Mouse (Mus musculus) cerebellum, adult 18-20 months (tissue): Measurements from ENCODE around the gene Sf1.
A peak's percentile ranks its signal among the peaks of the same experiment; 100 is the strongest.

Source experiments
- DNase-seq, 2 experiments: peaks; one replicate each; pipeline ENCODE4 v3.0.0; 2021

Gene Sf1

DNA sequence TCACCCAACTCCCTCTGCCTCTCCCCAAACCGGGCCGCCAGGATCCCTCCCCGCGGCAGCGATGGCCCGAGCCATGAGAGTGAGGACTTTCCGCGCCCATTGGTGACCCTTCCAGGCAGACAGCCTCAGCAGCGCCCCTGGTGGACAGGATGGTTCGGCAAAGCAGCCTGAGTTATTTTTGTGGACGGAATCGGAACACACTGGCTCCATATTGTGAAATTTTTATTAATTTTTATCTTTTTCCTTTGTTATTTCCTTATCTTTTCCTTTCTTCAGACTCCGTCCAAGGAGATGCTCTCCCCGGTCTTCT, 12.7 kb downstream of the Sf1 start:
- DNase-seq: peak; percentile 73 to 81

DNA sequence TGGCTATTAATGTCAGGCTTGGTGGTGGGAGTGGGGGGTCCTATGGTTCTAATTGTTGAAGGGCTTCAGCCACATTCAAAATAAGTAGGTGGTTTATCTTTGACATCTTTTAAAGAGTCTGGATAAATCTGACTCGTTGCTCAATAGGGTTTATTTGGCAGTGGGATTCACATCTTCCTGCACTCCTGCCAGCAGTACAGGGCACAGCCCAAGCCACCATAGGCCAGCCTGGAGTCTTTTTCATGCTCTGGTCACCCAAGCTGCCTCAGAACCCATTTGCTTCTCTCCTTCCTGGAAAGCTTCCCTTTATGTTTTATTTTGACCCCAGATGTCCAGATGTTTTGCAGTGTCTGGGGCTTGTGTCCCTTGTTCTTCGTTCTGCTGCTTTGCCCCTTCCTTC, 13.2 kb downstream of the Sf1 start:
- no peak for DNase-seq

DNA sequence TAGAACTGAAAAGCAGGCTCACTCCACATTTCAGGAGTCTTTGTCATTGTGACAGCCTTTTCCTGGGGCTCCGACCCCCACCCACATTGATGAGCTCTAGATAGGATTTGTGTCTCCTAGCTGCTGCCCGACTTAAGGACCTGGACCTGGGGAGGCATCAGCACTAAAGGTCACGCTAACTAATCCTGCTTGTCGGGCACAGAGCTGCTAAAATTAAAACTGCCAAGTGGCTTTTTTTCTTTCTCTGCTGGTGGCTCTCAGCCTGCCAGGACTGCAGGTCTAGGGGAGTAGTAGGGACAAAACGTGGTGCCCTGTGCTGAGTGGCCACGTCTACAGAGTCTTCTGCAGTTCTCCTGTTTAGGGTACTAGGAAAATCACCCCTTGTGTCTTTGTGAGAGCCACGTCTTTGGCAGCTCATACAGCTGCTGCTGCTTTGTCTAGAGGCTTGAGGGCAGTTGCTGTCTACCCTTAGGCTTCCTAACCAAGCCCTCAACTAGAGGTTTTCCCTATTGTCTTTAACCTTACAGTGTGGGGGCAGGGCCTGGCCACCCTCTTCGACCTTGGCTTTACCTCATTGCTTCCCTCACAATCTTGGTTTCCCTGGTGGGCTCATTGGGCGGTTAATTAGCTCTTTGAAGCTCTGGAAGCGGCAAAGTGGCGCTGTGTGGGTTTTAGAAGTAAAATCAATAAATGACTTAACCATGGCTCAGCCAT, 14.0 kb downstream of the Sf1 start:
- no peak for DNase-seq

DNA sequence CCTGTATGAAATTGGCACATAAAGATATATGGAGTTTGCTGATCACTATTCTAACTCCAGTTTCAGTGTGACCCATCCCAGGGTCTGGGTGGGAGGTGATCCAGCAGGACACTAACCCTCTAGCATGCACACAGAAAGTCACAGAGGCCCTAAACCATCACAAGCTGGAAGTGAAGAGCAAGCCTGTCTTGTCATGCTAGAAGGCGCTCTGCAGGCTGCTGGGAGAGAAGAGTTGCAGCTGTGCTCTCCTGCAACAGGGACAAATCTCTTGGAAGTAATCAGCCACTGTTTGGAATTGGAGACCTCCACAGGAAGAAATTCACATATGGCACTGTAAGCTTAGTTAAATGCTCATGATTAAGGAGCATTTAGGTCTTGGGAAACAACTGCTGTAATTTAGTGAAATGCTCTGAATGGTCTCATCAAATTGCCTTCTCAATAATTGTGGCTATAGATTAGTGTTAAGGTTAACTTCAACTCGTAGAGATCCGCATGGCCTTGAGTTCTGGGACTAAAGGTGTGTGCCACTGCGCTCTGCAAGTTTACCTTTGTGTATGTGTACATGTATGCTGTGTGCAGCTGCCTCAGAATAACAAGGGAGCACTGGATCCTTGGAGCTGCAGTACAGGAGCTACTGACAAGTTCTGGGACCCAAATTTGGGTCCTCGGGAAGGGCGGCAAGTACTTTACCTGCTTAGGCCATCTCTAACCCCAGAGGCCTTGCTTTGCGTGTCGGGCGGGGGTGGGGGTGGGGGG, 17.1 kb downstream of the Sf1 start:
- no peak for DNase-seq

DNA sequence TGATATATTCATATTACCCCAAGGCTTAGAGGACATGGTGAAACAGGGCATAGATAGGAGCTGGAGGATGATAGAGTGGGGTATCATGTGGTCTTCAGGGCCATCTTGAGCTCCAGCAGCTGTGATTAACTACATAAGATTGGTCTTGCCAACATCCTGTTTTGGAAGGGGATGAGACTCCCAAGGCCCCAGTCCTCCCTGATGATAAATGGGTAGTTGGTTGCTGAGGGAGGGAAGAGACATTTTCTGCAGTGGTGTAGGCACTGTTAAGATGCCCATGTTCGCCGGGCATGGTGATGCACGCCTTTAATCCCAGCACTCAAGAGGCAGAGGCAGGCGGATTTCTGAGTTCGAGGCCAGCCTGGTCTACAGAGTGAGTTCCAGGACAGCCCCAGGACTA, 17.7 kb downstream of the Sf1 start:
- no peak for DNase-seq

- DNase-seq: peak; percentile 75 to 78
Measured at GRCm38 (mm10) chr19:6382323-6382924, 18.9 kb downstream of the Sf1 start.

DNA sequence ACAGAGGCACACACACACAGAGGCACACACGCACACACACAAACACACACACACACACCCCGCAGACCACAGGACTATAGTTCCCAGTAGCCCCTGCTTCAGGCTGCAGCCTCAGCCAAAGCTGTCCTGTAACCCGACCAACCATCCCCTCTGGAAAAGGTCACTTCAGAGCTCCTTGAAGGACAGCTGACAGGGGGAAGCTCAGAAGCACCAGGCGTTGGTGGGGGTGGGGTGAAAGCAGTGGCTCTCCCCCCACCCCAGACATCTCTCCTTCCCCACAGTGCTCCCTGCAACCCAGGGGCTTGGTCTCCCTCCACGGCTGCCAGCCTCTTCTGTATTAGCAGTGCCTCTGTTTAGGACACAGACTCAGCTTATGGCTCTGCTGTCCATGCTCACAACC, 20.0 kb downstream of the Sf1 start:
- no peak for DNase-seq

DNA sequence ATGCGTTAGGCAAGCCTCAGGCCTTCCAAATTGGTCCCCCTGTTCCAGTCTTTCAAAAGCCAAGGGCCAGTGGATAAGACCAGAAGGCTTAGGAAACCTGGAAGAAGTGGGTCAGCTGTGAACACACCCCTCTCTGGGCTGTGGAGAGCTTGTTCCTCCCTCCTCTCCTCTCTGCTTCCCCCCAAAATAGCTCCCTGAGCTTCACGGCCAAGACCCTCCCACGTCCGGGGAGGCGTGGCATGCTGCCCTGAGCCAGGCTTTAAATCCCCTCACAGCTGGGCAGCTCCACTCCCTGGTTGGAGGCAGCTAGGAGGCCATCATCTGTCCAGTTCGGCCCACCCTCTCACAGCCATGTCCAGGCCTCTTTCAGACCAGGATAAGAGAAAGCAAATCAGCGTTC, 20.6 kb downstream of the Sf1 start, which contains the start of gene Pygm:
Pygm (plus strand) TSS at position 272 of the 400 bp plus-strand sequence.
- DNase-seq: peak in 1 of 2 experiments; percentile 47

GRCm38 (mm10) chr19:6384954-6385353, 21.5 kb downstream of the Sf1 start:
- DNase-seq: no peak

GRCm38 (mm10) chr19:6385419-6385818, 21.9 kb downstream of the Sf1 start:
- DNase-seq: no peak

GRCm38 (mm10) chr19:6385821-6386220, 22.3 kb downstream of the Sf1 start:
- DNase-seq: no peak

GRCm38 (mm10) chr19:6386234-6386633, 22.7 kb downstream of the Sf1 start:
- no peak for DNase-seq

DNA sequence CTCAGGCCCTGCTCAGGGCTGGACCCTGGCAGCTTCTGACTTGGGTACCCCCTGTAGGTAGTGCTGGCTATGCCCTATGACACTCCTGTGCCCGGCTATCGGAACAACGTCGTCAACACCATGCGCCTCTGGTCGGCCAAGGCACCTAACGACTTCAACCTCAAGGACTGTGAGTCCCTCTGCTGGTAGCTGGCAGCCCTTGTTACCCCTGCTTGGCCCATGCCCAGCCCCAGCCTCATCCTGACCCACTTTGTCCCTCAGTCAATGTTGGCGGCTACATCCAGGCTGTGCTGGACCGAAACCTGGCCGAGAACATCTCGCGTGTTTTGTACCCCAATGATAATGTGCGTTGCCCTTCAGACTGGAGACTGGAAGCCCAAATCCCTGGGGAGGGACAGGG, 24.5 kb downstream of the Sf1 start:
- DNase-seq: peak; percentile 70 to 73

DNA sequence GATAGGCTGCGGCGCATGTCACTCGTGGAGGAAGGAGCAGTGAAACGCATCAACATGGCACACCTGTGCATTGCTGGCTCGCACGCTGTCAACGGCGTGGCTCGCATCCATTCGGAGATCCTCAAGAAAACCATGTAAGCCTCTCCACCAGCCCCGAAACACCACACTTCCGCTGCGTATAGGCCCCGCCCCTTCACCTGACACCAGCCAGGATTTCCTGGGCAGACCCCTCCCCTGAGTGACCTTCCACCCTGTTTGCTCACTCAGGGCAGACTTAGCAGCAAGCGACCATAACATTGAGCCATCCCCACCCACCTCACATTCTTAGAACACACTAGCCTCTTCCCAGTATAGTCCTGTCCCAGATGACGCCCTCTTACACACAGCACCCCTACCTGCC, 26.3 kb downstream of the Sf1 start:
- DNase-seq: no peak

- DNase-seq: no peak
Measured at GRCm38 (mm10) chr19:6390251-6390650, 26.8 kb downstream of the Sf1 start.

- DNase-seq: no peak
Measured at GRCm38 (mm10) chr19:6392743-6393393, 29.4 kb downstream of the Sf1 start.

DNA sequence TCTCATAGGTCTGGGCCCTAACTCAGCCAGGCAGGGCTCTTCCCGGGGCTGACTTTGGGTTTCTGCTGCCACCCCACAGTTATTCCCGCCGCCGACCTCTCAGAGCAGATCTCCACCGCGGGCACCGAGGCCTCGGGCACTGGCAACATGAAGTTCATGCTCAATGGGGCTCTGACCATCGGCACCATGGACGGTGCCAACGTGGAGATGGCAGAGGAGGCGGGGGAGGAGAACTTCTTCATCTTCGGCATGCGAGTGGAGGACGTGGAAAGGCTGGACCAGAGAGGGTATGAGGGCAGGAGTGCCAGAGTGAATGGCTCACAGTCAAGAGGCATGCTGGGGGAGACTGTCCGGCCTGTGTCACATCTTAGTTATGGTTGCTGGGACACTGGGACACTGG, 30.1 kb downstream of the Sf1 start:
- no peak for DNase-seq

GRCm38 (mm10) chr19:6396237-6396636, 32.7 kb downstream of the Sf1 start:
- no peak for DNase-seq

GRCm38 (mm10) chr19:6397582-6398249, 34.2 kb downstream of the Sf1 start:
- no peak for DNase-seq

DNA sequence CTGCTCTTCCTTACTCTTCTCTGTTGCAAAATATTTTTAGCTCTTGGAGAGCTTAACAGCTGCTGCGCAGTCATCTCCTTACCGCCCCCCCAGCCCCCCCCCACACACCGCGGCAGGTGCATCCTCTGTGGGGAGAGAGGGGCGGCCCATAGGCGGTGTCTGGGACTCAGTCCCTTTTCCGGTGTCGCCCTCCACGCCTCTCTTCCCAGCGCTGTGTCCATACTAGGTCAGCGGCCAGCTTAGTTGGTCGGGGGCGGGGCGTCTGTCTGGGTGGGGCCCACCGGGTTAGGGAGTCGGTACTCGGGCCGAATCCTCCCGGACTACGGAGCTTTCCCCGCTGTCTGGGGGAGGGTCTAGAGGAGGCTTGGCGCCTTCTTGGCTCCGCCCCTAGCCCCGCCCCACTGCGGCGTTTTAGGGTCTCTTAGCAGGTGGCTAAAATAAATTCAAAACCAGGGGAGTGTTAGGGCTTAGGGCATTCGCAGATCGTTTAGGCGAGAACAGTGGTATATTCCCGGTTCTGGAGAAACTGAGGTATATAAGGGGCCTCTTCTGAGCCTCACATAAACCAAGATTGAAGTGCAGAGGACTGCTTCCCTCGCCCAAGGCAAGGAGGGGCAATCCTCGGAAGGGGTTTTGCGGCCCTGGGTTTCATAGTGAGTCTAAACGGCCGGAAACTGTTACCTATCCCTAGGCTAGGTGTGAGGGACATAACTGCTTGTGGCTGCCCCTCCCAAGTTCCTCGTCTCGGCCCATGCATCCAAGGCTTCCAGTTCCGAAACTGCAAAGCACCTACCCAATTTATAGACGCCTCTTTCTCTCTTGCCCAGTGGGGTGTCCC, 35.2 kb downstream of the Sf1 start:
- DNase-seq: peak; percentile 64

DNA sequence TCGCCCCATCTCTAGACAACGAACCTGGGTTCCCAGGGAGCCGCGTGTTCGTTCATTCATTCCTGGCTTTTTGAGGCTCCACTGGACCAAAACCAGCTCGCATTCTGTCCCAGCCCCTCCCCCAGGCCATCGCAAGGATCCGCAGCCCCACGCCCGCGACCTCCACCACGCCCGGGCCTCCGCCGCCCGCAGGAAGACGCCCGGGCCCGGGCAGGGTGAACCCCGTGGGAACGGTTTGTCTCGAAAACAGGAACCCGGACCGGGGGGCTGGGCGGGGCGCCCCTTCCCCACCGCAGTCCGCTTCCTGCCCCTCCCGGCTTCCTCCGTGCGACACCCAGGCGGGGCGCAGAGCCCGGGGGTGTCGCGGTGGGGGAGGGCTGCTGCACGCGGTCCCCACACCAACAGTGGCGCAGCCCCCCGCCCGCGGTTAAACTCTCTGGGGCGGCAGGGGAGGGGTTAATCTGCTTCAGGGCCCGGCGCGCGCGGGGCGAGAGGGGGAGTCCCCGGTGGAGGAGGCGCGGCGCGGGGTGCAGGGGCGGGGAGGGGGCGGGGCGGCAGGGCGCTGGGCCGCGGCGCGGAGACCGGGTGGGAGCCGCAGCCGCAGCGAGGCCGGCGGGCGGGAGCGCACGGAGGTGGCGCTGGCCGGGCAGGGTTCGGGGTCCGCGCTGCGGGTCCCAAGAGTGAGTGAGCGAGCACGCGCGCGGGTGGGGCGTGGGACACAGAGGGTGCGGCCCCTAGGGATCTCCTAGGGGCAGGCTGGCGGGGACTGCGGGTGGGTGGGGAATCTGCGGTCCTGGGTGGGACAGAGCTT, 36.0 kb downstream of the Sf1 start, which contains the start of gene Rasgrp2:
Rasgrp2 (plus strand) TSS at position 56 of the 811 bp plus-strand sequence.
- DNase-seq: peak; percentile 37 to 54
